Mouse (Mus musculus): Measurements from ENCODE around the gene Sipa1l1.

DNA sequence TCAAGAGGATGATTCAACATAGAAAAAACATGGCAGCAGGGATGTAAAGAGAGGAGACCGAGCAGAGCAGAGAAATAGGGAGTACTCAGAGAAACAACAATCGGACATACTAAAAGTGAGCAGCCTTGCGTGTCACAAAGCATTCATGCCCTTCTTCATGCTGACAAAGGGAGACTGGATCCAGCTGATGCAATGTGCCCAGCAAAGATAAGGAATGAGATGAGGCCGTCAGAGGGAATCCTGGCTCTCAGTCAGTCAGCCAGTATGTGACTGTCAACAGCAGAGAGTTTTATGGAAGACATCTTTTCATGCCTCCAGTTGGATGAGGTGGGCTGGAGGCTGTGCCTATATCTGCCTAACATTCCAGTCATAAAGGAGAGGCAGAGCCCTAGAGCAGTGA, 304.1 kb downstream of the Sipa1l1 start:
- TF ChIP-seq CTCF (IDR thresholded peaks at IDR 0.05; ENCODE audit: low read depth, low read length) (no peak), GATA1 (IDR thresholded peaks at IDR 0.05; ENCODE audit: borderline replicate concordance, low read length) (no peak), POLR2AphosphoS5 (IDR thresholded peaks at IDR 0.05; ENCODE audit: insufficient replicate concordance, low read depth, low read length) (no peak)

Measured in G1E (cell line).